39 mouse cellular contexts compared by ENCODE assay signal in the genomic region with DNA sequence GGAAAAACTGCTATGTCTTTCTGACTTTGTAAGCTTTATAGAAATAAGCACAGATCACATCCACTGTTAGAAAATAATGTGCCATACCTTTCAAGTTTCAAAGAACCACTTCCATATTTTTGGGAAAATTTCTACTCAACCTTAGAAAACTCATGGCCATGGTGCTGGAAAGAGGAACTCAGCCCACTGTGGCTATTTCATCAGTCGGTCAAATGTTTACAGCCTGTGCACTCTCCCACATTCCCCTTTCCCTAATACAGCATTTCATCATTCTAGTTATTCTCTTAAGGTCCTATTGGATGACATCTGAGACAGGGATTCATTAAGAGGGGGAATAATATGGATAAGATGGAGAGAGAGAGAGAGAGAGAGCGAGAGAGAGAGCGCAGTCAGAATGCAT. TPM values are rescaled to one million over a fixed set of nuclear protein-coding genes. Genes with fewer than 3 reads are reported as not detected.
"Had no signal": no experiment of that assay in that cellular context is flagged by ENCODE, and none has a peak within 500 bp of the region (broad histone marks: within the 10 kb centered on the region; RNA-seq: fewer than 3 reads in every experiment).

No protein-coding gene starts in this region.

- DNase-seq: gastrocnemius, adult 2 months; gastrocnemius, postnatal 10 days; gastrocnemius, postnatal 25 days; heart, adult 11 months; heart, adult 2 months; heart, postnatal 14 days; heart, postnatal 36 days; kidney, adult 11 months; kidney, adult 2 months; kidney, adult 9 months; kidney, postnatal 14 days; kidney, postnatal 36 days; layer of hippocampus, adult 9-11 months; layer of hippocampus, postnatal 36 days; left cerebral cortex, postnatal 4 days had no signal

- ATAC-seq: hindbrain, postnatal 0 days; intestine, embryonic 16.5 days had no signal

- H3K4me3 ChIP-seq: gastrocnemius, adult 2 months; heart, adult 2 months; heart, embryonic 13.5 days; heart, embryonic 15.5 days; hindbrain, embryonic 13.5 days; hindbrain, embryonic 15.5 days; kidney, embryonic 15.5 days; limb, embryonic 13.5 days; limb, embryonic 15.5 days had no signal

RNA-seq across cellular contexts. Expression of a gene that starts 2.2 kb away (rescaled TPM):
- total RNA-seq: gastrocnemius, adult 2 months; gastrocnemius, postnatal 10 days; gastrocnemius, postnatal 25 days; gastrocnemius, postnatal 4 days; heart, adult 2 months; heart, postnatal 14 days; heart, postnatal 36 days; hematopoietic stem cell, adult 5-6 weeks; hindbrain, postnatal 0 days; layer of hippocampus, adult 8-10 months; layer of hippocampus, postnatal 14 days; layer of hippocampus, postnatal 36 days; left cerebral cortex, adult 18-20 months; left cerebral cortex, adult 8-10 months; left cerebral cortex, postnatal 10 days; left cerebral cortex, postnatal 25 days; left cerebral cortex, postnatal 4 days had no signal
- polyA plus RNA-seq: frontal cortex, adult 2 months; heart, adult 2 months; heart, embryonic 11.5 days; heart, embryonic 13.5 days; heart, embryonic 15.5 days; heart, postnatal 0 days; hindbrain, embryonic 13.5 days; intestine, embryonic 14.5 days; intestine, embryonic 16.5 days; kidney, adult 2 months; kidney, embryonic 15.5 days; large intestine, adult 2 months had no signal

RNA-seq across cellular contexts. Expression of a gene that starts 10.6 kb away (rescaled TPM):
- total RNA-seq: gastrocnemius, adult 2 months; gastrocnemius, postnatal 10 days; gastrocnemius, postnatal 25 days; gastrocnemius, postnatal 4 days; heart, adult 2 months; heart, postnatal 36 days; hematopoietic stem cell, adult 5-6 weeks; hindbrain, postnatal 0 days; layer of hippocampus, adult 18-20 months; layer of hippocampus, adult 8-10 months; layer of hippocampus, postnatal 14 days; layer of hippocampus, postnatal 36 days; left cerebral cortex, adult 18-20 months; left cerebral cortex, adult 8-10 months; left cerebral cortex, postnatal 10 days; left cerebral cortex, postnatal 25 days; left cerebral cortex, postnatal 4 days had no signal
- polyA plus RNA-seq: frontal cortex, adult 2 months; hindbrain, embryonic 13.5 days; hindbrain, embryonic 15.5 days; hindbrain, postnatal 0 days; kidney, adult 2 months; large intestine, adult 2 months; limb, embryonic 11.5 days had no signal

RNA-seq across cellular contexts. Expression of a gene that starts 15.4 kb away (rescaled TPM):
- total RNA-seq: layer of hippocampus, postnatal 14 days; layer of hippocampus, postnatal 36 days; left cerebral cortex, postnatal 10 days had no signal

RNA-seq across cellular contexts. Expression of a gene that starts 24.5 kb away (rescaled TPM):
- total RNA-seq: gastrocnemius, adult 2 months; gastrocnemius, postnatal 10 days; gastrocnemius, postnatal 25 days; hematopoietic stem cell, adult 5-6 weeks; hindbrain, postnatal 0 days; layer of hippocampus, postnatal 36 days; left cerebral cortex, postnatal 10 days; left cerebral cortex, postnatal 25 days; left cerebral cortex, postnatal 4 days had no signal
- polyA plus RNA-seq: heart, embryonic 15.5 days; kidney, adult 2 months; kidney, embryonic 15.5 days had no signal
